Mouse (Mus musculus) WW6 (cell line): ENCODE data around the gene Olfr1416.

Experiments used
- DNase-seq: peaks from one replicate; pipeline ENCODE4 v3.0.0-alpha.2; 2013; ENCODE audit warnings: low read depth, low spot score

Gene Olfr1416

GRCm38 (mm10) chr1:92432098-92432497 lies 52.8 kb downstream of the Olfr1416 start:
- peak; percentile 24 for DNase-seq

- no peak for DNase-seq
These were observed 53.5 kb downstream of the Olfr1416 start for GRCm38 (mm10) chr1:92431420-92431819.

GRCm38 (mm10) chr1:92430991-92431390 lies 53.9 kb downstream of the Olfr1416 start:
- DNase-seq, result no peak
